Mouse (Mus musculus) thymus, postnatal 10 days (tissue): ENCODE measurements around the gene Bach2.

Source experiments
- DNase-seq, 2 experiments: peaks; one replicate each; pipeline ENCODE4 v3.0.0; 2021; ENCODE audit warnings: low spot score in 2 of 2

Gene Bach2

DNA sequence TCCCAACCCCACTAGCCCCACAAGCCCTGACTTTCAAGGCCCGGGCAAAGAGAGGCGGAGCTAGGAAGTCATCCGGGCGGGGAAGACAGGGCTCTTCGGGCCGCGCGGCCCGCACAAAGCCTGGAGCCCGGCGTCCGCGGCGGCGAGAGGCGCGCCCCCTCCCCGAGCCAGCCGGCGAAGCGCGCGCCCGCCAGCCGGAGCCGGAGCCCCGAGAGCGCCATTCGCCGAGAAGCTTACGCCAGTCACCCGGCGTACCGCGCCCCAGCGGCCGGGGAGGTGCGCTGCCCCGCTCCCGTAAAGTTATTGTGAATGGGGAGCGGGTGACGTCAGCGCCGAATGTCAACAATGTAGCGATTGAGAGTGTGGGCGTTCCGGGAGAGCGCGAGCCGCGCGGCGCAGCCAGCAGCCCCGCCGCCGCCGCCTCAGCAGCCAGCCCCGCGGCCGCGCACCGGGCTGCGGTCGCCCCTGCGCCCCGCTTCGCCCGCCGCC lies at the start of gene Bach2:
Gene Bach2 (plus strand): TSS at position 439 of the 489 bp plus-strand sequence.
- peak; percentile 88 to 91 for DNase-seq

GRCm38 (mm10) chr4:32189416-32190036 lies 49.1 kb upstream of the Bach2 start:
- no peak for DNase-seq

DNA sequence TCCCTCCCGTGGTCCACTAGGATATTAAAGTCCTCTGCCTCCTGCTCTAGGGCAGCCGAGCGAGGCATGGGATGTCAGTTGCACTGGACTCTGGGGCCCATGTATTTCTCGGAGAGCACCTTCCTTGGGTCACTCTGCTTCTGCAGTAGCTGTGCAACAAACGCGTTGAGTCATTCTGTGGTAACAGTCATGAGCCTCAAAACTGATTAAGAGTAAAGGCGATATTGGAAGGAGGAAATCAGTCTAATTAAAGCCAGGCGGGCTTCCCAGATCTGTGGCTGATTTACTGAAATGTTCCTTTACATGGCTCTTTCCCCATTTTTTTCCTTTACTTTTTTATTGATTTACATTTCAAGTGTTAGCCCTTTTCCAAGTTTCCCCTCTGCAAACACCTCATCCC lies 48.1 kb upstream of the Bach2 start:
- DNase-seq: no peak

DNA sequence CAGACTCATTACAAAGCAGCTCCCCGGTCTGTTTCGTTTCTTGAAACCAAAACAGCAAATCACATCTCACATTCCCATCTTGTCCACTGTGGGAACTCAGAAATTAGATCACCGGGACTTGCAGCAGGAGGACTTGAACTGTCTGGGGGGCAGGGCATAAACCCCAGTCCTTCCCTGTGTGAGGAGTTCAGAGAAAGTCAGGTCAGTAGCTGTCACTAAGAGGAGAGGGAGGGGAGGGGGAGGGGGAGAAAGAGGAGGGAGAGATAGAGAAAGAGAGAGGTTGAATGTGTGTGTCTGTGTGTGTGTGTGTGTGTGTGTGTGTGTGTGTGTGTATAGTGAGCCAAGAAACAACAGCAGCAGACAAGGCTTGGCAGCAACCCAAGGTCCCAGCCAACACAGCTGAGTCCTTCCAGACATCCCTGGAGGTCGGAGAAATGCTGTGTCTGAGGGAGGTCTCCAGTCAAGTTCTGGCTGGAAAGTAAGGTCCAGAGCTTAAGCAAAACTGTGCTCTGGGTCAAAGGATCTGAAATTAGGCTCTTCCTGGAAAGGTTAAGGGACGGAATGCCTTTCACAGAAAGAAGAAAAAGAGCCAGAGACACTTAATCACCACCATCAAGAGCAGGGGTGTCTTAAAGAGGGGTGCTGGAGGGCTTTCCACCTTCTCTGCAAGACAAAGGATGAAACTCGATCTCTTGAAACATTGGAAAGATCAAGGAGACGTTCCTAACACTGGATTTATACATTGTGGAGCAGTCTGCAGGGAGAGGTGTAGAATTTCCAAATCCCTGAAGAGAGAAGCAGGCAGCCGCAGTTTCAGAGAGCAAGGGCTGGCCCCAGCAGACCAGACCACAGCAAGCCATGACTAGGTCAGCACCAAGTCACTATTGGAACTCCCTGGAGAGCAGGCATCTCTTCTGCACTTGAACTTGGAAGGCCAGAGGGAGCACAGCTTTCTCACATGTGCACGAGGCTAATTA lies 42.4 kb upstream of the Bach2 start:
- DNase-seq: no peak

GRCm38 (mm10) chr4:32198031-32198430 lies 40.6 kb upstream of the Bach2 start:
- no peak for DNase-seq

DNA sequence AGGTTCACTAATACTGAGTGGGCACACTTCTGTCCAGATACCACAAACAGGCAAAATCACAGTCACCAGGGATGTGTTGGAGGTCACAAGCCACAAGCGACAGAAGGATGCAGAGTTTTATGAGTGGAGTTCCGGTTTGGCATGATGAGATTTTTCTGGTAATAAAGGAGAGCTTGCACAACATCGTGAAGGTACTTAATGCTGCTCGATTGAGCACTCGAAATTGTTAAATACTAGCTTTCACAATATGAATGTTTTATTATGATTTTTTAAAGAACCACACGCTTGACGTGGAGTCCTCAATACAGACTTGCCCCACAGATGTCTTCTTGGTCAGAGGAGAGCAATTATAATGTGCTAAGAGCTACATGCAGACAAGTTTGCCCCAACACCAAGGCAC lies 40.0 kb upstream of the Bach2 start:
- no peak for DNase-seq

GRCm38 (mm10) chr4:32199156-32199555 lies 39.4 kb upstream of the Bach2 start:
- no peak for DNase-seq

DNA sequence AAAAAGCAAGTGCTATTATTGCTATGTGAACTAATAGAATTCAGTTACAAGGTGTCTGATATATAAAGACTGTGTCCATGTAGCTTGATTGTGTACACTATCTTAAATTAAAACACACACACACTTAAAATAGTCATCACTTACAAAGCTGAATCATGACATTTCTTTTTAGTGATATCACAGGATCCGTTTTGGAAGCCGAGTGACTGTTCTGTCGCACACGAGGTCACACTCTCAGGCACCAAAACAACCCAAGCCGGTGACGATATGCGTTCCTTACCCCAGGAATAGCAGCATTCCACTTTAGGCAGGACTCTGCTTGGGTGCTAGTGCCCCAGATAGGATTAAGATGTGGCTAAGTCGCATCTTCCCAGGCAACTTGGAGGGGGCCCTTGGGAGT lies 37.5 kb upstream of the Bach2 start:
- no peak for DNase-seq

GRCm38 (mm10) chr4:32202362-32202761 lies 36.2 kb upstream of the Bach2 start:
- no peak for DNase-seq

- no peak for DNase-seq
Measured at GRCm38 (mm10) chr4:32204819-32205218, 33.8 kb upstream of the Bach2 start.

DNA sequence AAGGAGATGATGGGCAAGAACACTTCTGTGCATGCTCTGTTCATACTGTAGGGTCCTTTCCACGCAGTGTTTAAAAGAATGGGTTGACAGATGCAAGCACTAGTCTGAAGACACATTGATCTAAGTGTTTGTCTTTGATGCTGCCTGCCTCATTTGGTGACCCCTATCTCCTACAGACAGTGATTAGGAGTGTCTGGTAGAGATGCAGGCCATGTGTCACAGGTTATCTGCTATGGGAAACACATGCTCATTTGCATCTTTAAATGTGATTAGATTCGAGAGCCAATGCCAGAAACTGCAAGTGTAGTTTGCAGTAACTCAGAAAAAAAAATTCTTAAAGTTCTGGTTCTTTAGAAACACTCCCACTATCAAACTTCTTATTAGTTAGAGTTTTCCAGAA lies 32.8 kb upstream of the Bach2 start:
- no peak for DNase-seq

- no peak for DNase-seq
Measured at GRCm38 (mm10) chr4:32209995-32210394, 28.6 kb upstream of the Bach2 start.

GRCm38 (mm10) chr4:32210424-32211184 lies 28.0 kb upstream of the Bach2 start:
- no peak for DNase-seq

DNA sequence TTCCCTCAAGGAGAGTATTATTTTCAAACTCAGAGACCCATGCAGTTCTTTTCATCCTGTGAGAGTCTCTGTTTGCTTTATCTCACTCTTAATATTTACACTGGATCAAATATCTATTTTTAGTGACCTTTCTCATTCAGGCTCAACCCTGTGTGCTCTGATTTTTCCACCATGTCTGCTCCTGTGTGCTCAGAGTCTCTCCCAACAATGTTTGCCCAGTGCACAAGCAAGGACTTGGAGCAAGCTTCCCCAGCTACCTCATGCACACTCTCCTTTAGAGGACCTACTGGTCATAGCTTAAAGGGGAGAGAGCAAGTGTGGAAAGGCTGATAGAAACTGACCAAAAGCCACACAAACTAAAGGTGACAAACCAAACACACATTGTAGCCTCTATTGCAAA lies 26.0 kb upstream of the Bach2 start:
- DNase-seq: no peak

DNA sequence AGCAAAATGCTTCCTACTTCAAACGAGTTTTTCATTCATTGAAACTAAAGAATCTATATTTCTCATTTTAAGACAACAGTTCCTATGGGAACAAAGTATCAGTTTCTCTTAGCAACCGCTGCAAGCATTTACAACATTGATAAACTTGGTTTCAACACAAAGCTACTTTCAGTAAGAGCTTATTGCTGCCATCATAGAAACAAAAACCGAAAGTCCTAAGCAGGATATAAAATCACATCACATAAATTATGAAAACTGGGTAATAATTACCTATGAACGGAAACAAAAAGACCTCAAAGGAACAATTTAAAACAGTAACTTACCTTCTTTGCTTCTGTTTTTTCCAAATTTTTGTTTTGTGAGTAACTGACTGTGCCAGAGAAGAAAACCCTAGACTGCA lies 22.1 kb upstream of the Bach2 start:
- no peak for DNase-seq

- DNase-seq: no peak
Measured at GRCm38 (mm10) chr4:32217016-32217415, 21.6 kb upstream of the Bach2 start.

DNA sequence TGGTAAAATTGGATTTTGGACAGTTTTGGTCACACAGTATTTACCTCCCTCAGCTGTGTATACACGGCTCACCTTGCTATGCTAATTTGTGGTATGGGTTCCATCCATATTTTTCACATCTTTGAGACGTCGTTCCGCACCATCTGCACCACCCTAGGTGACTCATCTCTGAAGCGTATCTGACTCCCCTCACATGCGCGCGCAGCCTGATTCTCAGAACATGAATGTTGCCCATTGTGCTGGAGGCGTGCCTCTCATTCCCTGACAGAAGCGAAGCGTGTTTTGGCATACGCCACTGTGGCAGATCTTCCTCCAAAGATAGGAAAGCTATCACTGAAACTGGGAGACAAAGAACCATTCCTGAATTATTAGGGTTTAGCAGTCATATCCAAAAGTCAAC lies 21.0 kb upstream of the Bach2 start:
- no peak for DNase-seq

GRCm38 (mm10) chr4:32218371-32218770 lies 20.2 kb upstream of the Bach2 start:
- no peak for DNase-seq

- DNase-seq: no peak
Measured at GRCm38 (mm10) chr4:32219428-32220128, 19.0 kb upstream of the Bach2 start.

DNA sequence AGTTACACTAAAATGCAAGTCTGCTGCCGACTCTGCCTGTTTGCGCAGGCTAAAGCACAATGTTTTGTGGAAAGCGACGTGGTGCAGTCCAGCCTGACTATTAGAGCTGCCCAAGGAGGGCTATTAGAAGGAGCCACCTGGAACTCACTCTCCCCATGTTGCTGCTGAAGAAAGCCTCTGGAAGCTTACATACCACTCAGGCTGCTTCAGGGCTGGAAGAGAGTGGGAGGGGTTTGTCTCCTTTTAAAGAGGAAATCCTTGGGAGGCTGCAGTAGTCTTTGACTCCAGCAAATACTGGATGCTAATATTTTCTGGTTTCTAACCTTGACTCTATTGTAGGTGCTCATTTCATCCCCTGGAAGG lies 18.5 kb upstream of the Bach2 start:
- DNase-seq: no peak

GRCm38 (mm10) chr4:32220961-32221360 lies 17.6 kb upstream of the Bach2 start:
- DNase-seq: no peak

- no peak for DNase-seq
Measured at GRCm38 (mm10) chr4:32223563-32223962, 15.0 kb upstream of the Bach2 start.
